Mouse (Mus musculus) urinary bladder, postnatal 36 days (tissue): ENCODE data around the gene Nptx2.

Experiments used
- DNase-seq, 2 experiments: peaks; one replicate each; pipeline ENCODE4 v3.0.0; 2022; ENCODE audit warnings: low spot score in 2 of 2, mixed read lengths in 1 of 2

Nptx2 gene

GRCm38 (mm10) chr5:144585100-144585499 is 39.4 kb downstream of the Nptx2 start:
- no peak for DNase-seq

- no peak for DNase-seq
These were observed 45.7 kb downstream of the Nptx2 start for GRCm38 (mm10) chr5:144591248-144591880.

GRCm38 (mm10) chr5:144594796-144595195 is 49.1 kb downstream of the Nptx2 start:
- no peak for DNase-seq
